Mouse (Mus musculus): ENCODE results near the gene Gripap1. TPM values are rescaled to one million over a fixed set of nuclear protein-coding genes. Genes with fewer than 3 reads are reported as not detected.

Gene Gripap1
- total RNA-seq (2021): 10 to 100 TPM; 25.1 to 25.4 TPM

DNA sequence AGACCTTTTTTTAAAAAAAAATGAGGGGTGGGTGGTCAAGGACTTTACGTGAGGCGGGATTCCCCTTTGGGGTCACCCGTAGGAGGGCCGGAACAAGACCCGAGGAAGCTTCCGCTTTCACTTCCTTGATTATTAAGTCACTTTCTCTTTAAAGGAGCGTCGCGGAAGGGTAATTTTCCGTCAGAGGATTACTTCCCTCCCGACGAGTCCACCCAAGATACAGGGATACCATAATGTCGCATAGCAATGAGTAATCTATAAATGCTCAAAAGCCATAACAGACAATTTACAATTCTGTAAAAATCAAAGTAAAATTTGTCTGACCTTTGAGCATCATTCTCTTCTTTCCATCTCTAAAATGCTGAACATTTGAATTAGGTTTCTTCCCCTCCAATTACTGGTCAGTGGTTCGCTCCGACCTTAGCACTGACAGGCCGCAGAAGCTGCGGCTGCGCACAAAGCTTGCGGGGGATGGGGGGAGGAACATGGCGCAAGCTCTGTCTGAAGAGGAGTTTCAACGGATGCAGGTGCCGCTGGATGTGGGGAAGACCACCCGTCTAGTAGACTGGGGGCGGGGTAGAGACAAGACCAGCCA, at the start of gene Gripap1:
TSS of gene Gripap1 (plus strand) at position 224 of the 595 bp plus-strand sequence.
- intact Hi-C loops (cut with DNase I): loop anchor here (5.0 to 10.0 kb wide), 3 partner anchors 37 to 465 kb away; partner anchors contain the start of genes Ccdc120 and Slc35a2
- peak; percentile 74 to 75 for DNase-seq

DNA sequence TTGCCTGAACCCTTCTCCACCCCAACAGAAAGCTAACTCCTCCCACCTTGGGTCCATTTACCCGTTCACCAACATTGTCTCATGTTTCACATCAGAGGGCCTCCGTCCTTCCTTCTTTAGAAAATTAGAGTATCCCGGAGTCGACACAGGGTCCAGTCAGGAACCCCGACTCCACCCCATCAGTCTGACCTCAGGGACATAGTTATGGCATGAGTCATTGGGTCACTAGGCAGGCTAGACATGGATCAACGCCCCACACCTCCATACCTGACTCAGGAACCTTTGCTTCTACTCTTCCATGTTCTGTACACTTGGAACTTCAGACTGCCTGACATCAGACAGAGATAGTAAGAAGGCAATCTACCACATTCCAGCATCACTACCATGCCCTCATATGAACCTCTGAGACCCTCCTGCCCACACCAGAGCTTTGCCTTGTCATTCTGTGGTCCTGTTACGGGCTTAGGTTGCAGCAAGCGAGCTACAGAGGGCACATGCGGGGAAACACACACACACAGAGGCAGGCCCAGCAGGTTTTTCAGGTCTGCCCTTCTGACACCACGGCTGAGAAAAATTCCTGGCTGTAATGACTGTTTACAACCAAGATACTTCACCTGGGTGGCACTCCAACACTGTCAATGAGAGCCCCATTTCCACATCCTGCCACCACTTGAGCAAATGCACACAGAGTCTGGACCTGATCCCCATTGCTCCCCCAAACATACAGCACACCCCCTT, 49.3 kb upstream of the Gripap1 start:
- DNase-seq: no peak
- intact Hi-C loops (cut with DNase I): no loop called here

GRCm38 (mm10) chrX:7741103-7741502, 48.5 kb upstream of the Gripap1 start:
- intact Hi-C loops (cut with DNase I): no loop called here
- no peak for DNase-seq

DNA sequence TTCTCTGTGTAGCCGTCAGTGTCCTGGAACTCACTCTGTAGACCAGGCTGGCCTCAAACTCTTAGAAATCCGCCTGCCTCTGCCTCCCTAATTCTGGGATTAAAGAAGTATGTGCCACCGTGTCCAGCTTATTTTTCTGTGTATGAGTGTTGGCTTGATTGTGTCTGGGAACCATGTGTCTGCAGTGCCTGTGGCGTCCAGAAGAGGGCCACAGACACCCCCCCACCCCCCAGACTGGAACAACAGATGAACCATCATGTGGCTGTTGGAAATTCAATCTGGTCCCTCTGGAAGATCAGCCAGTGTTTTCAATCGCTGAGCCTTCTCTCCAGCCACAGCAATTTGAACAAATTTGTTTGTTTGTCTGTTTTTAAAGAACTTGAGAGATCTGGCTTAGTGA, 46.1 kb upstream of the Gripap1 start:
- DNase-seq: no peak
- intact Hi-C loops (cut with DNase I): no loop called here

- DNase-seq: no peak
- intact Hi-C loops (cut with DNase I): no loop called here
Observed at GRCm38 (mm10) chrX:7744940-7745339, 44.6 kb upstream of the Gripap1 start.

DNA sequence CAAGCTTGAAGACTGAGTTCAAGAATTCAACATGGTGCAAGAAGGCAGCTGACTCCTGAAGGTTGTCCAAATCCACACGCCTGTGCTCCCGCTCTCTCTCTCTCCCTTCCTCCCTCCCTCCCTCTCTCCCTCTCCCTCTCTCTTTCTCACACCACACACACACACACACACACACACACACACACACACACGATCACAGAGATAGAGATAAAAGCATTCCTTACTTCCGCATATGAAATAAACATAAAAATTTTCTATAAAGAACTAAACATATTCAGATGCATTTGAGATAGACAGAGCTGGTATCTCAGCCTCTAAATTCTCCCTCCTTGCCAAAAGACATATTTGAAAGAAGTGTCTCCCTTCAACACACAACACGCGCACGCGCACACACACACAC, 44.1 kb upstream of the Gripap1 start:
- intact Hi-C loops (cut with DNase I): no loop called here
- DNase-seq: no peak

DNA sequence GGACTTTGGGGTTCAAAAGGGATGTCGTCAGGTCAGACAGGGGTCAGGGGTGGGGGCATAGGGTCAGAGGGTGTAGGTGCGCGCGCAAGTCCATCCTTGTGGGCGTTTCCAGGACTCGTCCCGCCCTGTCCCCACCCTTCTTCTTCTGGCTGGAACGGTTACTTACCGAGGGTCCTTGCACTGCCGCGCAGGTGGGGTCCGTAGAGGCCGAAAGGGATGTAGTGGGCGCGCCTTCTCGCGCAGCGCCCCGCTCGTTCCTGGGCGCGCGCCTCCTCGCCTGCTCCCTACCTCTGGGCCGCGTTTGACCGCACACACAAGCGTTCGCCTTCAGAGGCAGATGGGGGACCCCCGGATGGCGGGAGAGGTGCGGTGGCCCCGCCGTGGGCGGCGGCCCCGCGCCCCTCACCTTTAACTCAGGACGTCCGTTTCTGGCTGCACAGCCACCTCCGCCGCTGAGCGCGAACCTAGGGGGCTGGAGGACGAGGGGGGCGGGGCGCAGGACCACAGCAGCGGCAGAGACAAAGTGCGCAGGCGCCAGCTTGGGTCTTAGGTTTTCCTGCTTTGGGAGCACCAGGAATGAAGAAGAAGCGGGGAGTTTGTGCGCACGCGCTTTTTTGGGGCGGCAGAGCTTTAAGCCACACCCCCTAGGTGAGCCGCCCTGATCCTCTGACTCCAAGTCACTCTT, 39.0 kb upstream of the Gripap1 start, which contains the start of gene Ccdc120:
TSS of gene Ccdc120 (minus strand) at position 474 of the 685 bp plus-strand sequence.
- intact Hi-C loops (cut with DNase I): loop anchor here (5.0 kb wide), 1 partner anchor 42 kb away; no protein-coding TSS in a partner anchor
- peak; percentile 53 for DNase-seq

DNA sequence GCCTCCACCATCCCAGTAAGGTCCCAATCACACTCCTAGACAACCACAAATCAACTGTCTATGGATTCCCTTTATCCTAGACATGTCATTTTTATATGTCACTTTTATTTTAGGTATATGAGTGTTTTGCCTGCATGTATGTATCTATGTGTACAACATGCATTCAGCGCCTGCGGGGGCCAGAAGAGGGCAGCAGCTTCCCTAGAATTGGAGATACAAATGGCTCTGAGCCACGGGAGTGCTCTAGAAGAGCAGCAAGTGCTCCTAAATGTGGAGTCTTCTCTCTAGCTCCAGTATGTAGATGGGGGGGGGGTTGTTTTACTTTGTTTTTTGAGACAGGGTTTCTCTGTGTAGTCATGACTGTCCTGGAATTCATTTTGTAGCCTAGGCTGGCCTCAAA, 35.9 kb upstream of the Gripap1 start:
- DNase-seq: peak in 1 of 2 experiments; percentile 29
- intact Hi-C loops (cut with DNase I): loop anchor here (2.0 to 5.0 kb wide), 2 partner anchors 23 to 39 kb away; no protein-coding TSS in a partner anchor

DNA sequence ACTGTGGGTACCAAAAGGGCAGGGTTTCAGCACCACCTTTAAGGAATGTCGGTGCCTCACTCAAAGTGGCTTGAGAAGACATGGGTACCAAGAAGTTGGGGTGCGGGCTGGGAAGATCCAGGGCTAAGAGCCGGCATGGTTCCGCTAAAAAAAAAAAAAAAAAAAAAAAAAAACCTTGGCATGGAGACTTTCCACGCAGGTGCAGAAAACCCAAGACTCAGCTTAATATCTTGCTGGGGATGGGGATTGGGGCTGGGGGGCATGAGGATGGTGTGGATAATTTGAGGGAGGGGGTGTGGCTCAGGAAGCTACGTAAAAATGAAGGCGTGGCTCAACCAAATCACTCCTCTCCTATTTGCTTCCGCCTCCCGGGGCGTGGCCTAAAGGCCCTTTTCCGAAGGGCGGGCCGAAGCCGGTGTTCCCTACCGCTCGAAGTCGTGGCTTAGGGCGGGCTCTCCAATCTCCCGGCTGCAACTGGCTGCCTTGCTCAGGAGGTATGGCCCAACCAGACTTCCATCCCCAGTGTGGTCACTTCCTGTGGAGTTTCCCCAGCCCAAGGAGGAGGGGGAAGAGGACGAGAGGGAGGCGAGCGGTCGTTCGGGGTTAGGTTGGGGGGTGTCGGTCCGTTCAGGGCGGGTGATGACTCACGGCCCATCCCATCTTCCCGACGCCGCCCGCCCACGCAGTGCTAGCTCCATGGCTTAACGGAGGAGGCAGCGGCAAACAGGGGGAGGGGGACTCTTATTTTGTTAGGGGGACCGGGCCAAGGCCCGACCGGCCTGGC, 27.2 kb upstream of the Gripap1 start, which contains the start of gene Tfe3:
TSS of gene Tfe3 (plus strand) at position 424 of the 784 bp plus-strand sequence.
- intact Hi-C loops (cut with DNase I): loop anchor here (2.0 kb wide), 1 partner anchor 14 kb away; no protein-coding TSS in a partner anchor
- DNase-seq: peak; percentile 83 to 84

GRCm38 (mm10) chrX:7762921-7763197, 26.7 kb upstream of the Gripap1 start:
- intact Hi-C loops (cut with DNase I): loop anchor here (2.0 kb wide), 1 partner anchor 14 kb away; no protein-coding TSS in a partner anchor
- DNase-seq: no peak

DNA sequence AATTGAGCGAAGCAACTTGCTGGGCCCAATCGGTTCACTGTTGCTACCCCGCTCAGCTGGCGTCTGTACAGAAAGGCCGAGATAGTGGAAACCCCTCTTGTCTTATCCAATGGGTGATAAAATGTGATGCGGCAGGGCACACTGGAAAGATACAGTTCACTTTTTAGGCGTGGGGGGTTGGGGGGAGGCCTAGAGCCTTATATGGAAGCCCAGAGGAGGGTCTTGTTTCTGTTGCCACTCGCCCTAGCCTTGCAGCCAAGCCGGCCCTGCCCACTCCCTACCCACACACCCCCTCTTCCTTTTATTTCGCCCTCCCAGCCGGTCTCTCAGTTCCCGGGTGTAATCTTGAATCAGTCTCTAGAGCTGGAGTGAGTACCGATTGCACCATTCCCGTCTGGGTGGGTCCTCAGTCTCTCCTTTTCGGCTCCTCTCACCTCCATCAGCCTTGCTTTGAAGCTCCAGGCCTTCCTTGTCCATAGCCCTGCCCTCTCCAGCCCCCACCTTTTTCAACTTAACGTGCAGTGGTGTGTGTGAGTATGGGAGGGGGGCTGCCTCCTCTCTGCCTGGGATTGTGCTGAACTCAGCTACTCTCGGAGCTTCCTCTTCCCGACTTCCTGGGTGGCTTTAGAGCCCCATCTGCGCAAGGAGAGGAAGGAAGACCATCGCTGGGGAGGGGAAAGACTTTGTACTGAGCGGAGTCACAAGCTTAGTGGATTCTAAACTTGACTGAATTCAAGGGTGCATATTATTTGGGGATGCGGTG, 25.8 kb upstream of the Gripap1 start:
- intact Hi-C loops (cut with DNase I): loop anchor here (2.0 kb wide), 1 partner anchor 13 kb away; no protein-coding TSS in a partner anchor

GRCm38 (mm10) chrX:7764657-7765280, 24.8 kb upstream of the Gripap1 start:
- intact Hi-C loops (cut with DNase I): no loop called here
- DNase-seq: no peak

More for the DNA sequence above, 25.8 kb upstream of the Gripap1 start:
- peak; percentile 23 to 53 for DNase-seq

GRCm38 (mm10) chrX:7765281-7765670, 24.3 kb upstream of the Gripap1 start:
- intact Hi-C loops (cut with DNase I): no loop called here
- no peak for DNase-seq

- DNase-seq: peak; percentile 40 to 47
Observed at GRCm38 (mm10) chrX:7765764-7766163, 23.8 kb upstream of the Gripap1 start.

DNA sequence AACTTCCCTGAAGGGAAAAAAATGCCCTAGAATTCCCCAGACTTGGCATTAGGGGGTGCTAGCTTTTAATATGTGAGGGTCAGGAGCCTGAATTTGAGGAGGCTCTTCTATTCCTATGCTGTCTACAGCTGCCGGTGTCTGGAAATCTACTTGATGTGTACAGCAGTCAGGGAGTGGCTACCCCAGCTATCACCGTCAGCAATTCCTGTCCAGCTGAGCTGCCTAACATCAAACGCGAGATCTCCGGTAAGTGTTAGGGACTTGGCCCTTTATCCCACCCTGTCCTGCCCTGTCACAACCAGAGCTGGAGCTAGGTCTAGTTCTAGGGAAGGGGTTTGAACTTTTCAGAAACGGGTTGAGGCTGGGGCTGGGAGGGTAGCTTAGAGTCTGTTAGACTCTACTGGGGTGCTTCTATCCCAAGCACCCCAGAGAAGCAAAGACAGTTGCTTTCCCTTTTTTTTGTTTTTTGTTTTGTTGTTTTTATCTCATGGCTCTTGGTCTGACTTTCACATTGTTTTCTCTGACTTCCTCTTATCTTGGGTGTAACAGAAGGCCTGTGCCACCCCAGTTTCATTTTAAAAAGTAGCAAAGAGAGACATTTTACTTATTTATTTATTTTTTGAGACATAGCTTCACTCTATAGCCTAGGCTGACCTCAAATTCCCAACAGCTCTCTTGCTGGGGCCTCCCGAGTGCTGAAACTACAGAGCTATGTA, 20.1 kb upstream of the Gripap1 start:
- intact Hi-C loops (cut with DNase I): loop anchor here (5.0 kb wide), 1 partner anchor 37 kb away; no protein-coding TSS in a partner anchor
- no peak for DNase-seq

More at GRCm38 (mm10) chrX:7765764-7766163, 23.8 kb upstream of the Gripap1 start:
- intact Hi-C loops (cut with DNase I): no loop called here

DNA sequence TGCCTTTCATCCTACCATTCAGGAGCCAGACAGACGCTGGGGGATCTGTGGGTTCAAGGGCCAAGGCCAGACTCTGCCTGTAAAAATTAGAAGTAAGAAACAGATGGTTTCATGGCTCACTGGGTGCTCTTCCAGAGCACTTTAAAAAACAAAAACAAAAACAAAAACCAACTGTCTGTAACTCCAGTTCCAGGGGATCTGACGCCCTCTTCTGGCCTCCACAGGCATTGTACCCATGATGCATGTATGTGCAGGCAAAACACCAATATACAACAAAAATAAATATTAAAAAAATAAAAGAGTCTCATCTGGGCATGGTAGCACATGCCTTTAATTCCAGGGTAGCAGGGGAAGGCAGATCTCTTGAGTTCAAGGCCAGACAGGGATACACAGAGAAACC, 16.8 kb upstream of the Gripap1 start:
- intact Hi-C loops (cut with DNase I): loop anchor here (5.0 kb wide), 1 partner anchor 40 kb away; no protein-coding TSS in a partner anchor
- DNase-seq: peak in 1 of 2 experiments; percentile 10

- intact Hi-C loops (cut with DNase I): loop anchor here (2.0 kb wide), 2 partner anchors 13 to 21 kb away; partner anchors contain the start of gene Tfe3
- no peak for DNase-seq
Observed at GRCm38 (mm10) chrX:7775501-7776205, 13.9 kb upstream of the Gripap1 start.
